Mouse (Mus musculus) limb, embryonic 11.5 days (tissue): ENCODE results near the gene Kndc1. TPM values are rescaled to one million over a fixed set of nuclear protein-coding genes. Genes with fewer than 3 reads are reported as not detected.

ENCODE experiments used
- ATAC-seq: fragments of 200-750 bp; cut with Nextera tagmentation; 2 replicates; pipeline ENCODE4 v1.8.0; 2017; ENCODE audit warnings: low read depth; ENCODE audit not compliant: insufficient number of reproducible peaks, low FRiP score, low TSS enrichment
- DNase-seq: peaks from one replicate; pipeline ENCODE4 v3.0.0-alpha.2; 2015; ENCODE audit warnings: low spot score
- H3K27ac ChIP-seq: fragments of 300-500 bp; sonication (generic); replicated peaks from 2 replicates; pipeline ENCODE4 v1.5.1; 2014; ENCODE audit warnings: low read depth, mild to moderate bottlenecking, low read length
- H3K27me3 ChIP-seq: fragments of 300-500 bp; sonication (generic); 2 replicates; pipeline ENCODE4 v1.6.1; 2014; ENCODE audit warnings: mild to moderate bottlenecking, low read length, mixed read lengths; ENCODE audit not compliant: control insufficient read depth, insufficient read depth
- H3K36me3 ChIP-seq: fragments of 300-500 bp; sonication (generic); 2 replicates; pipeline ENCODE4 v1.6.1; 2014; ENCODE audit warnings: mild to moderate bottlenecking, low read length, moderate library complexity, mixed read lengths; ENCODE audit not compliant: control insufficient read depth, insufficient read depth
- H3K4me1 ChIP-seq: fragments of 300-500 bp; sonication (generic); 2 replicates; pipeline ENCODE4 v1.6.1; 2014; ENCODE audit warnings: low read length, mixed read lengths; ENCODE audit not compliant: control insufficient read depth, insufficient read depth
- H3K4me2 ChIP-seq: fragments of 300-500 bp; sonication (generic); 2 replicates; pipeline ENCODE4 v1.6.1; 2014; ENCODE audit warnings: low read depth, mild to moderate bottlenecking, moderate library complexity; ENCODE audit not compliant: severe bottlenecking
- H3K4me3 ChIP-seq: fragments of 300-500 bp; sonication (generic); 2 replicates; pipeline ENCODE4 v1.5.1; 2014; ENCODE audit warnings: low read depth, low read length
- H3K9ac ChIP-seq: fragments of 300-500 bp; sonication (generic); 2 replicates; pipeline ENCODE4 v1.6.1; 2014; ENCODE audit warnings: mild to moderate bottlenecking, low read length
- H3K9me3 ChIP-seq: fragments of 300-500 bp; sonication (generic); 2 replicates; pipeline ENCODE4 v1.6.1; 2016; ENCODE audit warnings: low read length; ENCODE audit not compliant: control insufficient read depth
- WGBS: fragments of 180-500 bp; shearing (Covaris S2); extraction: QIAGEN DNeasy Blood & Tissue Kit; methylation state at CpG from one replicate; pipeline ENCODE4 v1.1.7; 2014; 5-methylcytosine and 5-hydroxymethylcytosine counted together
- polyA plus RNA-seq: library from polyadenylated mRNA; unstranded; fragments of >200 nt; fragmentation: Nextera tagmentation; extraction: Ambion mirVana; gene quantifications from 2 replicates; pipeline ENCODE4 v1.2.1, GENCODE M21; 2014

Gene Kndc1
- polyA plus RNA-seq, 1 experiment from 2014 or later: not detected

DNA sequence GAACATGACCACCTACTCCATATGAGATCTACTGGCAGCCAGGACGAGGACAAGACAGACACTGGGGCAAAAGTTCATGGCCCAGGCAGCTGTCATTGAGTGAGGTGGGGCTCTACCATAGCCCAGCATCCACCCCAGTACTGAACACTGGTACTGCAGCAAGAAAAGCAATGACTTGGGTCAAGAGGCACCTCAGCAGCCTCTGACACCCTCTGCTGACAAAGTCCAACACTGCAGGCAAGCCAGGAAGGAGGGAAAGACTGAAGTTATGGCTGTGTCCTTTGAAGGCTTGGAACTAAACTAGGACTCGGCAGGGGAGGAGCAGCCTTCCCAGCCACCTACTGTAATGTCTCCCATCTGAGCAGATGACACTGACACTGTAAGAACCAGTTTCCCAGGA lies 30.2 kb upstream of the Kndc1 start:
- ATAC-seq (no peak), DNase-seq (no peak)
- Histone ChIP-seq H3K36me3 (no peaks in the 10 kb centered on the region), H3K4me1 (no peaks in the 10 kb centered on the region), H3K27ac (no peak overlapping the region), H3K27me3 (no peaks in the 10 kb centered on the region), H3K9me3 (no peaks in the 10 kb centered on the region), H3K4me3 (no peak overlapping the region), H3K9ac (no peak overlapping the region), H3K4me2 (no peak overlapping the region)
- WGBS: 53% methylated on average over 2 of the region's 2 CpGs

DNA sequence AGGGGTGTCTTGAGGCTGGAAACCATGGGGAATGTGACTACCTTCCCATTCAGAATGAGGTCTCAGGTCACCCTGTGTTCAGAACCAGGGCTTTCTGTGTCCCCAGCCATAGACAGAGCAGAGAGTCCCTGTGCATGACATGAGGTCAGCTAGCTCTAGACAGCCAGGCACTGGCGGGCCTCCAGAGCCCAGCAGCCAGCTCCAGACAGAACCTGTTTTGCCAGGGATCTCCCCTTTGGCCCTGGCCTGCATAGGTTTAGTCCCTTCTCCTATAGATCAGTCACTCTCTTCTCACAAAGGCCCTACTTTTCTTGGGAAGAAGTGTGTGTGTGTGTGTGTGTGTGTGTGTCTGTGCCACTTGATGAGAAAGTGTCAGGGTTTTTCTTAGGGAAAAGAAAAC lies 29.6 kb upstream of the Kndc1 start:
- no peak for DNase-seq
- Histone ChIP-seq H3K27ac (no peak overlapping the region), H3K4me3 (no peak overlapping the region), H3K4me1 (no peaks in the 10 kb centered on the region), H3K27me3 (no peaks in the 10 kb centered on the region), H3K4me2 (no peak overlapping the region), H3K9me3 (no peaks in the 10 kb centered on the region), H3K36me3 (no peaks in the 10 kb centered on the region), H3K9ac (no peak overlapping the region)
- 69% methylated on average over 1 of the region's 1 CpGs for WGBS
- no peak for ATAC-seq

DNA sequence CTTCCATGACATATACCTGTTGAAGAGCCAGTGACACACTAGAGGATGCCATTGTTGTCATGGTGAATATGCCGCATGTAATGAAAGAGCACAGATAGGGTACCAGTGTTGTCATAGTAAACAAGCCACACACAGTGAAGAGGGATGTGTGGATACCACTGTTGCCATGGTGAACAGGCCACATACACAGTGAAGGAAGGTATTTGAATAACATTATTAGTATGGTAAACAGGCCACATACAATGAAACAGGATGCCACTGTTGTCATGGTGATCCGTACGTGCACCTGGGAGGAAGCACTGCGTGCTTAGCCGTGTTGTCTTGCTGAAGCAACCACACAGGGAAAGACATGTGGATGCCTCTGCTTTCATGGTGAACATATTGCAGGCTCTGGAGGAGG lies 23.5 kb upstream of the Kndc1 start:
- H3K4me2 ChIP-seq: no peak overlapping the region
- no peak overlapping the region for H3K4me3 ChIP-seq
- ATAC-seq (no peak), DNase-seq (no peak)
- H3K9me3 ChIP-seq: no peaks in the 10 kb centered on the region
- H3K4me1 ChIP-seq: no peaks in the 10 kb centered on the region
- H3K27ac ChIP-seq: no peak overlapping the region
- H3K9ac ChIP-seq: no peak overlapping the region
- 90% methylated on average over 5 of the region's 5 CpGs for WGBS
- no peaks in the 10 kb centered on the region for H3K27me3 ChIP-seq
- no peaks in the 10 kb centered on the region for H3K36me3 ChIP-seq

DNA sequence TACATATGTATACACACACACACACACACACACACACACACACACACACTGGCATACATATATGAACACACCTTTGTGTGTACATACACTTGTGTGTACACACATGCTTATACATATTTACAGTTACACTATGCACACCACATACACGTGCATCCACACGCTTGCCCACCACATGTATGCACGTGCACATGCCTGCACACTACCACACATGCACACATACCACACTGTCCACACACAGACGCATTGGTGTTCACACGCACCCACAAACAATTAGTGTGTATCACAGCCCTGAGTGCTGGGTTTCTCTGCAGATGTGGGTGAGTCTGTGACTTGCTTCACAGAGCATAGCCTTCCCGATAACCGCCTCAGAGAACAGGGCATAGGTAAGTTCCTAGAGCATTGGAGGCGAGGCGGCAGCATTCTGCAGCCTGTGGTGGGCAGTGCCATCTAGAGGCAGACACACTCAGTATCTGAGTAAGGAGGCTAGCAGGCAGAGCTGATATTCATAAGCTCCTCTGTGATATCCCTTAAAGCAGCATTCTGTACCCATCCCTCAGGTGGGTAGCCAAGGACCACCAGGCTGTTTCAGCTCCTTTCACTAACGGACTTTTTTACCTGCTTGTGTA lies 17.2 kb upstream of the Kndc1 start:
- Histone ChIP-seq H3K4me2 (no peak overlapping the region), H3K9ac (no peak overlapping the region), H3K36me3 (no peaks in the 10 kb centered on the region), H3K4me1 (no peaks in the 10 kb centered on the region), H3K4me3 (no peak overlapping the region), H3K27me3 (no peaks in the 10 kb centered on the region), H3K9me3 (no peaks in the 10 kb centered on the region), H3K27ac (no peak overlapping the region)
- WGBS: 77% methylated on average over 10 of the region's 10 CpGs
- DNase-seq (peak; percentile 34), ATAC-seq (no peak)

DNA sequence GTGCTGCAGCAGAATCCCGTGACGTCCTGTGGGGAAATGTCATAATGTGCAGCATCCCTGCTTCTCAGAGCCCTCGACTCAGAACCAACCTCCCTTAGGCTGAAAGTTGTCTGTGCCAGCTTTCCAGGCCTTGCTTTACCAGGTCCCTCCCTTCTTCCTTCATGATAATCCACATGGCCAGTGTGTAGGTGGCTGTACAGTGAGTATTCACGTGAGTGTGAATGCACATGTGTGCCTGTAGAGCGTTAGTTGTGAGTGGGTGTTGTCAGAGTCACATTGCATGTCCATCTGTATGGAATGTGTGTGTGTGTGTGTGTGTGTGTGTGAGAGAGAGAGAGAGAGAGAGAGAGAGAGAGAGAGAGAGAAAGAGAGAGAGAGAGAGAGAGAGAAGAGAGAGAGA lies 16.4 kb upstream of the Kndc1 start:
- DNase-seq (no peak), ATAC-seq (no peak)
- Histone ChIP-seq H3K4me2 (no peak overlapping the region), H3K9ac (no peak overlapping the region), H3K4me3 (no peak overlapping the region), H3K4me1 (no peaks in the 10 kb centered on the region), H3K36me3 (no peaks in the 10 kb centered on the region), H3K27me3 (no peaks in the 10 kb centered on the region), H3K9me3 (no peaks in the 10 kb centered on the region), H3K27ac (no peak overlapping the region)
- 92% methylated on average over 5 of the region's 5 CpGs for whole genome bisulfite sequencing

DNA sequence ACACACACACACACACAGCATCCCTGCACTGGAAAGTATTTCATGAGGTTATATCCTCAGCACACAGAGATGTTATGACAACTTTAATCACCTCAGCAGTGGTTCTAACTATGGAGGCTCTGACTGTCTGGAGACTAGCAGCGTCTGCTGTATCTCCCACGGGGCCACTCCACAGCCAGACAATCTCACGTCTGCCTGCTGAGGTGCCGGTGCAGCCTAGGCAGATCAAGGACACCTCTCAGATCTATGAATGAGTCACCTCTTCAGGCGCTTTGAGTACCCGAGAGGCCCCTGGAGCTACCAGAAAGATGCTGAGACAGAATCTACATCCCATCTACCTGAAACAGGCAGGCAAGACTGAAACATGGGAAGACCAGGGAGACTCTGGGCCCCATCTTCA lies 15.9 kb upstream of the Kndc1 start:
- no peaks in the 10 kb centered on the region for H3K9me3 ChIP-seq
- H3K27ac ChIP-seq: no peak overlapping the region
- DNase-seq: no peak
- H3K4me1 ChIP-seq: no peaks in the 10 kb centered on the region
- no peak overlapping the region for H3K4me3 ChIP-seq
- WGBS: 69% methylated on average over 6 of the region's 6 CpGs
- no peaks in the 10 kb centered on the region for H3K27me3 ChIP-seq
- H3K4me2 ChIP-seq: no peak overlapping the region
- ATAC-seq: no peak
- H3K9ac ChIP-seq: no peak overlapping the region
- no peaks in the 10 kb centered on the region for H3K36me3 ChIP-seq

- Histone ChIP-seq H3K27me3 (no peaks in the 10 kb centered on the region), H3K9ac (no peak overlapping the region), H3K36me3 (no peaks in the 10 kb centered on the region), H3K4me1 (no peaks in the 10 kb centered on the region), H3K27ac (no peak overlapping the region), H3K4me2 (no peak overlapping the region), H3K9me3 (no peaks in the 10 kb centered on the region), H3K4me3 (no peak overlapping the region)
- whole genome bisulfite sequencing: 89% methylated on average over 4 of the region's 4 CpGs
- DNase-seq (no peak), ATAC-seq (no peak)
Measured at GRCm38 (mm10) chr7:139883545-139883944, 11.0 kb upstream of the Kndc1 start.

DNA sequence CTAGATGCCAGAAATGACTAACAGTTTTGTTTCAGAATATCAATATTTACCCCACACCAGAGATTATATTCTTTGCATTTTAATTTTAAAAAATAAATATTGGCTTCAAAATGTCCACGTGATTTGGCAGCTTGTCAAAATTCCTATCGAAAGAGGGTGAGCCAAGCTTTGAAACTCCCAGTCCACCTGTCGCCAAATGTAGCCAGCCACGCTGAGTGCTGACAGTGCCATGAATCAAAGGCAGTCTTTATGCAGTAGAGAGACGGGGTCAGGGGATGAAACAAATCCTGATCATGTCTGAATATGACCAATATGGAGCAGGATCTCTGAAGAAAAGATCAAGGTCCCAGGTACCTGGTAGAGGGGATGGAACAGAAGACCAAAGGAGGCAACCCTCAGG lies 2.7 kb upstream of the Kndc1 start:
- no peak overlapping the region for H3K4me3 ChIP-seq
- no peak overlapping the region for H3K4me2 ChIP-seq
- DNase-seq (no peak), ATAC-seq (no peak)
- WGBS: 77% methylated on average over 5 of the region's 5 CpGs
- no peak overlapping the region for H3K27ac ChIP-seq
- no peaks in the 10 kb centered on the region; the same call in 1 of the 2 replicates for H3K4me1 ChIP-seq
- no peaks in the 10 kb centered on the region for H3K9me3 ChIP-seq
- H3K9ac ChIP-seq: no peak overlapping the region
- H3K36me3 ChIP-seq: no peaks in the 10 kb centered on the region
- peaks cover 35% of the 10 kb centered on the region for H3K27me3 ChIP-seq

DNA sequence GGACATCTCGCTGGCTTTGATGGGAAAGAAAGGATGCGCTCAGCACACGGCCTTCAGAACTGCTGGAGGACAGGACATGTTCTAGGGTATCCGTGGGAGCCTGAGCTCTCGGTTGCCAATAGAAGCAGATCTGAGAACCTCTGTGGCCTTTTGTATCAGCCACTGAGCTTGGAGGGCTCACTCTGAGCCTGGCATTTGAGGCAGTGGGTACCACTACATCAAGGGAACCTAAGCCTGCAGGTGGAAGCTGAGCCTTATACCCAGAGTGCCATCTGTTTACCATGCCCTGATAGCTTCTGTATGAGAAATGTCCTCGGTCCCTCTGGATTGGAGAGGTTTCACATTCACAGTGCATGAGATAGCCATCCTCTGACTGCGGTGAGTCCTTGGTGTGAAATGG lies 1.8 kb downstream of the Kndc1 start:
- Histone ChIP-seq H3K4me1 (no peaks in the 10 kb centered on the region; the same call in 1 of the 2 replicates), H3K36me3 (no peaks in the 10 kb centered on the region), H3K4me2 (no peak overlapping the region), H3K27me3 (peaks cover 35% of the 10 kb centered on the region), H3K4me3 (no peak overlapping the region), H3K9ac (no peak overlapping the region), H3K9me3 (no peaks in the 10 kb centered on the region), H3K27ac (no peak overlapping the region)
- no peak for ATAC-seq
- no peak for DNase-seq
- 73% methylated on average over 7 of the region's 7 CpGs for WGBS
